30 mouse cellular contexts compared by ENCODE assay signal in the genomic region with DNA sequence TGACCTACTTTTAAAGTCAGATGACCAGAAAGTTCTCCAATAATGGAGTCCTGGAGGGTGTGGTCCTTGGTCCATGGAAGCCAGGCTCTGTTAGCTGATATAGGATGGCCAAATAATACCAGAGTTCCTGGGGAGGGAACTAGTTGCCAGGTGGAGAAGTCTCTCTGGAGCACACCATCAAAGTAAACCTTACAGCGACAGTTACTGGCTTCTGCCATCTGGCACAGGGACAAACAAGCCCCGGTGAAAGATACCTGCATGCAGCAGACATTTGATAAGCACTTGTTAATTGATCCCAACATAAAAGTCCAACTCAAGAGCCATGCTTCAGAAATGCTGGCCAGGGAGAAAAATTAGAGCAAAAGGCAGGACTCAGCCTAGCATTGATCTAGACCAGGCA. TPM values are rescaled to one million over a fixed set of nuclear protein-coding genes. Genes with fewer than 3 reads are reported as not detected.
A peak's percentile ranks its signal among the peaks of the same experiment; 100 is the strongest.
DNase-seq lines count a peak whose midpoint lies in the region; ATAC-seq and TF ChIP-seq lines count a peak whose summit lies in the region.
"Had no signal": no experiment of that assay in that cellular context is flagged by ENCODE, and none has a peak within 500 bp of the region (broad histone marks: within the 10 kb centered on the region; RNA-seq: fewer than 3 reads in every experiment).

No protein-coding gene starts in this region.

- H3K4me2 ChIP-seq in heart, postnatal 0 days (ENCODE audit: low read depth, low read length), result no peak overlapping the region; the same call in 1 of the 2 replicates
- peak overlapping the region; percentile 5 for H3K4me2 ChIP-seq in myocyte (ENCODE audit: low read depth)
- H3K4me2 ChIP-seq: embryonic facial prominence, embryonic 15.5 days; forebrain, embryonic 12.5 days; heart, embryonic 11.5 days; hindbrain, embryonic 12.5 days; midbrain, embryonic 15.5 days; neural tube, embryonic 13.5 days had no signal

- no peak overlapping the region for H3K9ac ChIP-seq in heart, postnatal 0 days (replicated peaks; ENCODE audit: low read depth, low read length)
- H3K9ac ChIP-seq: embryonic facial prominence, embryonic 15.5 days; forebrain, embryonic 12.5 days; forebrain, postnatal 0 days; hindbrain, embryonic 12.5 days; liver, embryonic 14.5 days; midbrain, embryonic 15.5 days; neural tube, embryonic 13.5 days had no signal

- H3K27me3 ChIP-seq in heart, postnatal 0 days (ENCODE audit: control insufficient read depth, insufficient read depth, low read length), result no peaks in the 10 kb centered on the region
- H3K27me3 ChIP-seq in myocyte (ENCODE audit: control insufficient read depth, insufficient read depth, insufficient read length), result no peaks in the 10 kb centered on the region
- H3K27me3 ChIP-seq: embryonic facial prominence, embryonic 15.5 days; forebrain, embryonic 12.5 days; hindbrain, embryonic 12.5 days; midbrain, embryonic 15.5 days; neural tube, embryonic 13.5 days had no signal

- H3K4me3 ChIP-seq in heart, postnatal 0 days (ENCODE audit: low read depth, low read length), result no peak overlapping the region
- H3K4me3 ChIP-seq in myocyte, result no peak overlapping the region
- H3K4me3 ChIP-seq: embryonic facial prominence, embryonic 15.5 days; forebrain, embryonic 12.5 days; hindbrain, embryonic 12.5 days; midbrain, embryonic 10.5 days; midbrain, embryonic 15.5 days; neural tube, embryonic 13.5 days had no signal

- TF ChIP-seq CTCF in heart, postnatal 0 days (IDR thresholded peaks at IDR 0.05; ENCODE audit: low read depth), result no peak

- H3K4me1 ChIP-seq in heart, postnatal 0 days (ENCODE audit: control insufficient read depth, insufficient read depth), result peaks cover 51% of the 10 kb centered on the region

- 0 out of 2 replicates have a peak, but pooled peaks cover 4% of the 10 kb centered on the region for H3K36me3 ChIP-seq in heart, postnatal 0 days (replicated peaks; ENCODE audit: control insufficient read depth, insufficient read depth, low read length)
- H3K36me3 ChIP-seq in myocyte (ENCODE audit: control insufficient read depth, insufficient read depth), result no peaks in the 10 kb centered on the region
- H3K36me3 ChIP-seq: embryonic facial prominence, embryonic 15.5 days; forebrain, embryonic 12.5 days; hindbrain, embryonic 12.5 days; midbrain, embryonic 10.5 days; midbrain, embryonic 15.5 days; neural tube, embryonic 13.5 days had no signal

- H3ac ChIP-seq in myocyte (ENCODE audit: control insufficient read depth, insufficient read length), result no peak overlapping the region

- H3K9me3 ChIP-seq in heart, postnatal 0 days (replicated peaks; ENCODE audit: control insufficient read depth, low read length), result no peaks in the 10 kb centered on the region
- H3K9me3 ChIP-seq: embryonic facial prominence, embryonic 15.5 days; forebrain, embryonic 12.5 days; hindbrain, embryonic 12.5 days; midbrain, embryonic 10.5 days; midbrain, embryonic 15.5 days; neural tube, embryonic 13.5 days had no signal

- no peak for TF ChIP-seq EP300 in heart, postnatal 0 days (IDR thresholded peaks at IDR 0.05; ENCODE audit: low read depth)

- no peak for ATAC-seq in heart, postnatal 0 days (ENCODE audit: insufficient read depth, low read depth)
- ATAC-seq in megakaryocyte progenitor cell, adult 5-6 weeks (replicated peaks; ENCODE audit: poor library complexity), result no peak
- ATAC-seq: forebrain, postnatal 0 days; intestine, postnatal 0 days; midbrain, embryonic 15.5 days had no signal

- TF ChIP-seq POLR2A in myocyte (IDR thresholded peaks at IDR 0.05; ENCODE audit: insufficient read length, low read depth), result no peak

- 19% methylated on average over 2 of the region's 2 CpGs for WGBS in heart, postnatal 0 days

- peak overlapping the region; percentile 66; the same call in 1 of the 2 replicates for H3K27ac ChIP-seq in heart, postnatal 0 days (ENCODE audit: low read depth)
- H3K27ac ChIP-seq: embryonic facial prominence, embryonic 15.5 days; forebrain, embryonic 12.5 days; hindbrain, embryonic 12.5 days; liver, embryonic 14.5 days; macrophage; midbrain, embryonic 10.5 days; midbrain, embryonic 15.5 days had no signal

- DNase-seq in heart, postnatal 0 days (ENCODE audit: low spot score), result no peak
- DNase-seq in heart, postnatal 4 days, result no peak
- DNase-seq in thymus, postnatal 10 days (ENCODE audit: low spot score in 2 of 2), result peak; percentile 45 to 52
- no peak for DNase-seq in neural tube, embryonic 10.5 days (ENCODE audit: extremely low spot score, low spot score)
- DNase-seq in adrenal gland, adult 8-10 months, result no peak
- DNase-seq: adrenal gland, postnatal 25 days; cerebellum, adult 18-20 months; cerebellum, postnatal 10 days; forebrain, postnatal 0 days; gastrocnemius, postnatal 25 days; heart, adult 11 months; heart, postnatal 14 days; kidney, adult 9 months; kidney, postnatal 25 days; left cerebral cortex, postnatal 4 days; lung, adult 2 months; lung, postnatal 10 days; right cerebral cortex, postnatal 4 days had no signal

- peaks cover 87% of the 10 kb centered on the region for H3K79me2 ChIP-seq in myocyte (ENCODE audit: control insufficient read depth, insufficient read depth)

TF ChIP-seq in myocyte, 11 proteins besides CTCF, POLR2A, EP300 and RAD21:
- TF ChIP-seq POLR2AphosphoS2 (IDR thresholded peaks at IDR 0.05; ENCODE audit: insufficient read length, low read depth) (no peak), E2F4 (IDR thresholded peaks at IDR 0.05; ENCODE audit: insufficient read depth) (no peak), REST (IDR thresholded peaks at IDR 0.05; ENCODE audit: insufficient read depth, insufficient read length) (no peak), USF1 (IDR thresholded peaks at IDR 0.05; ENCODE audit: low read depth) (no peak)

RNA-seq across cellular contexts. Expression of gene Kremen1, which starts 7.3 kb away (rescaled TPM):
- total RNA-seq in heart, postnatal 0 days (2014; rRNA removed; ENCODE audit: low replicate concordance), result 90.2 and 103 TPM in 2 replicates
- 24.3 and 28.5 TPM in 2 replicates for polyA plus RNA-seq in heart, postnatal 0 days (2015; fragmentation: Nextera tagmentation; extraction: Ambion mirVana)
- total RNA-seq in heart, postnatal 4 days (2021), result 10 to 100 TPM; 75.7 to 76.7 TPM
- polyA plus RNA-seq in myocyte (2012; fragmentation: generic; extraction: Trizol), result 79.3 TPM
- 2.0 and 3.2 TPM in 2 replicates for total RNA-seq in megakaryocyte progenitor cell, adult 5-6 weeks (2015)
- total RNA-seq in megakaryocyte progenitor cell, adult 5-6 weeks (2017), result 1.9 and 2.1 TPM in 2 replicates
- total RNA-seq in adrenal gland, adult 8-10 months (2022), result 10 to 100 TPM; 20.9 to 30.7 (median 26.3) TPM

Comparison
In these comparisons a context has a peak if more than half of its experiments do, and no peak if none do; other contexts are left out.
1. DNase-seq: peak in thymus, postnatal 10 days (2 of 2); none in heart, postnatal 0 days (single experiment), heart, postnatal 4 days (single experiment), neural tube, embryonic 10.5 days (single experiment) and adrenal gland, adult 8-10 months (single experiment).
2. RNA of gene Kremen1, which starts 7.3 kb away (total RNA-seq): 90.2 to 103 TPM in heart, postnatal 0 days, 75.7 to 76.7 TPM in heart, postnatal 4 days and 20.9 to 30.7 TPM in adrenal gland, adult 8-10 months; 1.9 to 3.2 TPM in megakaryocyte progenitor cell, adult 5-6 weeks; every median in the first group is over 4 times any median in the second.